Mouse (Mus musculus) MEL (cell line): ENCODE results near the gene Uqcr11. TPM values are rescaled to one million over a fixed set of nuclear protein-coding genes. Genes with fewer than 3 reads are reported as not detected.

Source experiments
- DNase-seq: peaks from one replicate; pipeline ENCODE4 v3.0.0; 2011; ENCODE audit warnings: low read depth, low spot score
- H3K27ac ChIP-seq: 2 replicates; pipeline ENCODE4 v1.5.1; 2012; ENCODE audit warnings: low read depth, mild to moderate bottlenecking, control low read depth, low read length, moderate library complexity; ENCODE audit not compliant: control insufficient read depth
- H3K27me3 ChIP-seq, 2 experiments: fragments of 150-350 bp in 1 of 2; sonication (generic) in 1 of 2; 2 replicates each; pipeline ENCODE4 v1.6.1; 2012; ENCODE audit warnings: low read length in 2 of 2, mild to moderate bottlenecking in 2 of 2, improper control_type of control experiment in 1 of 2, moderate library complexity in 1 of 2; ENCODE audit not compliant: insufficient read depth in 2 of 2, control insufficient read depth in 1 of 2
- H3K36me3 ChIP-seq, 2 experiments: 2 replicates each; pipeline ENCODE4 v1.6.1; 2012 to 2014; ENCODE audit warnings: low read length in 2 of 2, improper control_type of control experiment in 1 of 2, inconsistent platforms in 1 of 2, mild to moderate bottlenecking in 1 of 2; ENCODE audit not compliant: insufficient read depth in 2 of 2, control insufficient read depth in 1 of 2
- H3K4me1 ChIP-seq, 2 experiments: fragments of 150-350 bp in 1 of 2; sonication (generic) in 1 of 2; 2 replicates each; pipeline ENCODE4 v1.6.1; 2012; ENCODE audit warnings: low read length in 2 of 2, improper control_type of control experiment in 1 of 2, mild to moderate bottlenecking in 1 of 2; ENCODE audit not compliant: insufficient read depth in 2 of 2, control insufficient read depth in 1 of 2
- H3K4me3 ChIP-seq, 2 experiments: fragments of 150-350 bp in 1 of 2; sonication (generic) in 1 of 2; 2 replicates each; pipeline ENCODE4 v1.5.1; 2012; ENCODE audit warnings: low read depth in 2 of 2, low read length in 2 of 2, mild to moderate bottlenecking in 2 of 2, moderate library complexity in 2 of 2, control low read depth in 1 of 2, improper control_type of control experiment in 1 of 2; ENCODE audit not compliant: control insufficient read depth in 1 of 2, insufficient read depth in 1 of 2
- H3K79me2 ChIP-seq: 2 replicates; pipeline ENCODE4 v1.6.1; 2012; ENCODE audit warnings: mild to moderate bottlenecking, low read length, moderate library complexity; ENCODE audit not compliant: control insufficient read depth, poor library complexity, insufficient read depth
- H3K9ac ChIP-seq: 2 replicates; pipeline ENCODE4 v1.6.1; 2012; ENCODE audit warnings: low read depth, mild to moderate bottlenecking, control low read depth, low read length, moderate library complexity; ENCODE audit not compliant: control insufficient read depth, poor library complexity, severe bottlenecking
- H3K9me3 ChIP-seq: fragments of 150-350 bp; sonication (generic); replicated peaks from 2 replicates; pipeline ENCODE4 v1.6.1; 2012; ENCODE audit warnings: mild to moderate bottlenecking, low read length, improper control_type of control experiment, moderate library complexity; ENCODE audit not compliant: insufficient read depth
- BHLHE40 ChIP-seq: IDR thresholded peaks from 2 replicates; pipeline ENCODE4 v1.6.1; 2012; ENCODE audit warnings: low read depth, mild to moderate bottlenecking, inconsistent platforms, low read length, improper control_type of control experiment, borderline replicate concordance
- CHD2 ChIP-seq: IDR thresholded peaks from 2 replicates; pipeline ENCODE4 v1.6.1; 2011; ENCODE audit warnings: low read length, improper control_type of control experiment
- ELF1 ChIP-seq: IDR thresholded peaks from 2 replicates; pipeline ENCODE4 v1.6.1; 2014; ENCODE audit warnings: low read depth, mild to moderate bottlenecking, inconsistent platforms, low read length, improper control_type of control experiment, moderate library complexity
- EP300 ChIP-seq, 2 experiments: IDR thresholded peaks; 2 replicates each; pipeline ENCODE4 v1.6.1; 2011; ENCODE audit warnings: improper control_type of control experiment in 2 of 2, low read length in 2 of 2, low read depth in 1 of 2, mild to moderate bottlenecking in 1 of 2
- ETS1 ChIP-seq: IDR thresholded peaks from 2 replicates; pipeline ENCODE4 v1.6.1; 2012; ENCODE audit warnings: low read depth, mild to moderate bottlenecking, inconsistent platforms, low read length, improper control_type of control experiment, moderate library complexity
- HCFC1 ChIP-seq: IDR thresholded peaks from 2 replicates; pipeline ENCODE4 v1.6.1; 2012; ENCODE audit warnings: low read depth, mild to moderate bottlenecking, inconsistent platforms, low read length, improper control_type of control experiment, moderate library complexity
- JUND ChIP-seq: IDR thresholded peaks from 2 replicates; pipeline ENCODE4 v1.6.1; 2011; ENCODE audit warnings: low read depth, mild to moderate bottlenecking, improper control_type of control experiment, low read length
- MAFK ChIP-seq: IDR thresholded peaks from 2 replicates; pipeline ENCODE4 v1.6.1; 2011; ENCODE audit warnings: low read depth, mild to moderate bottlenecking, low read length, improper control_type of control experiment, borderline replicate concordance
- MAX ChIP-seq: IDR thresholded peaks from 2 replicates; pipeline ENCODE4 v1.6.1; 2011; ENCODE audit warnings: low read length, improper control_type of control experiment
- MAZ ChIP-seq: IDR thresholded peaks from 2 replicates; pipeline ENCODE4 v1.6.1; 2012; ENCODE audit warnings: low read depth, mild to moderate bottlenecking, inconsistent platforms, low read length, improper control_type of control experiment
- MXI1 ChIP-seq: IDR thresholded peaks from 2 replicates; pipeline ENCODE4 v1.6.1; 2011; ENCODE audit warnings: mild to moderate bottlenecking, low read depth, low read length, improper control_type of control experiment
- NELFE ChIP-seq: IDR thresholded peaks from 2 replicates; pipeline ENCODE4 v1.6.1; 2011; ENCODE audit warnings: low read depth, low read length, improper control_type of control experiment
- POLR2A ChIP-seq, 2 experiments: IDR thresholded peaks; 2 replicates each; pipeline ENCODE4 v1.6.1; 2011 to 2012; ENCODE audit warnings: low read length in 2 of 2, mild to moderate bottlenecking in 2 of 2, control low read depth in 1 of 2, improper control_type of control experiment in 1 of 2, low read depth in 1 of 2, moderate library complexity in 1 of 2; ENCODE audit not compliant: control insufficient read depth in 1 of 2, insufficient read depth in 1 of 2, poor library complexity in 1 of 2
- POLR2AphosphoS2 ChIP-seq: IDR thresholded peaks from 2 replicates; pipeline ENCODE4 v1.6.1; 2011; ENCODE audit warnings: low read length, improper control_type of control experiment
- RAD21 ChIP-seq: IDR thresholded peaks from 2 replicates; pipeline ENCODE4 v1.6.1; 2011; ENCODE audit warnings: mild to moderate bottlenecking, low read depth, low read length, improper control_type of control experiment
- SMC3 ChIP-seq: IDR thresholded peaks from 2 replicates; pipeline ENCODE4 v1.6.1; 2011; ENCODE audit warnings: low read depth, low read length, improper control_type of control experiment
- TBP ChIP-seq: IDR thresholded peaks from 2 replicates; pipeline ENCODE4 v1.8.0; 2011; ENCODE audit warnings: low read depth, low read length, improper control_type of control experiment
- TCF12 ChIP-seq: IDR thresholded peaks from 2 replicates; pipeline ENCODE4 v1.6.1; 2014; ENCODE audit warnings: low read depth, mild to moderate bottlenecking, inconsistent platforms, low read length, improper control_type of control experiment, moderate library complexity
- USF1 ChIP-seq: IDR thresholded peaks from 2 replicates; pipeline ENCODE4 v1.6.1; 2014; ENCODE audit warnings: low read depth, mild to moderate bottlenecking, inconsistent platforms, low read length, improper control_type of control experiment, moderate library complexity
- USF2 ChIP-seq, 2 experiments: IDR thresholded peaks; 2 replicates each; pipeline ENCODE4 v1.6.1; 2011 to 2012; ENCODE audit warnings: improper control_type of control experiment in 2 of 2, low read length in 2 of 2, borderline replicate concordance in 1 of 2, inconsistent platforms in 1 of 2, low read depth in 1 of 2, mild to moderate bottlenecking in 1 of 2; ENCODE audit not compliant: insufficient read depth in 1 of 2
- ZC3H11A ChIP-seq: IDR thresholded peaks from 2 replicates; pipeline ENCODE4 v1.6.1; 2012; ENCODE audit warnings: low read depth, mild to moderate bottlenecking, inconsistent platforms, low read length, improper control_type of control experiment
- ZKSCAN1 ChIP-seq: IDR thresholded peaks from 2 replicates; pipeline ENCODE4 v1.6.1; 2012; ENCODE audit warnings: low read depth, mild to moderate bottlenecking, inconsistent platforms, low read length, improper control_type of control experiment, moderate library complexity
- ZNF384 ChIP-seq: IDR thresholded peaks from 2 replicates; pipeline ENCODE4 v1.6.1; 2012; ENCODE audit warnings: low read depth, mild to moderate bottlenecking, inconsistent platforms, low read length, improper control_type of control experiment
- polyA plus RNA-seq, 2 experiments: library from polyadenylated mRNA; stranded (reverse) in 1 of 2; unstranded in 1 of 2; fragments of >175 nt in 1 of 2; fragments of >200 nt in 1 of 2; gene quantifications; 2 replicates each; pipeline versions ENCODE4 v1.2.1 to v1.2.4; 2012; ENCODE audit warnings: low replicate concordance in 2 of 2, low read depth in 1 of 2; ENCODE audit not compliant: insufficient read length in 2 of 2, insufficient read depth in 1 of 2, missing spikeins in 1 of 2
- total RNA-seq: library from RNA; depleted of rRNA; stranded (reverse); fragments of 300-350 nt; gene quantifications from 2 replicates; pipeline ENCODE4 v1.2.3, GENCODE M21; 2012

Gene Uqcr11
- total and polyA plus RNA-seq, 3 experiments = 481 to 935 TPM; not detected in 1

DNA sequence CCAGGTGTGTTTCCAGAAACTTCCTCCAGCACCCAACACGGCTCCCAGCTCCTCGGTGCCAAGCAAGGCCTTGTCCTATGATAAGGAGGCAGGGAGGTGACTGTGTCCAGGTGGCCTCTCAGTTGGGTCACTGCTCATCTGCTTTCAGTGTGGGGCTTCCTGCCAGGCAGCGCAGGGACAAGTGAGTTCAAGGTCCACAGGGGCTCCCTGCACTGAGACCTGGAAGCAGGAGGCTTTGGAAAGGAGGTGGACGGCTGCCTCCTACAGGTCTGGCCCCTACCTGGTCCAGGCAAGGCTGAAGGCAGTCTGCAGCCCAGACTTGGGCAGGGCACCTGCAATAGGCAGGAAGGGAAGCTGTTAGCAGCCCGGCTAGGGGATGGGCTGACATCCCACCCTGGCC, 13.9 kb downstream of the Uqcr11 start:
- Histone ChIP-seq H3K4me3 (no peak overlapping the region), H3K79me2 (peaks cover 17% of the 10 kb centered on the region), H3K4me1 (peaks cover 7 to 21% of the 10 kb centered on the region in 2 experiments), H3K9ac (no peak overlapping the region), H3K9me3 (no peaks in the 10 kb centered on the region), H3K36me3 (peaks cover 6 to 14% of the 10 kb centered on the region in 2 experiments), H3K27me3 (no peaks in the 10 kb centered on the region), H3K27ac (no peak overlapping the region)
- TF ChIP-seq ETS1 (no peak), NELFE (no peak), RAD21 (no peak), ELF1 (no peak), JUND (no peak), ZC3H11A (no peak), CHD2 (no peak), TBP (no peak), USF2 (IDR thresholded peaks at IDR 0.05; ENCODE audit: borderline replicate concordance in 1 of 2, insufficient read depth in 1 of 2, low read depth in 1 of 2, low read length in 2 of 2) (no peak), BHLHE40 (no peak), TCF12 (no peak), USF1 (no peak), MAZ (no peak), POLR2A (IDR thresholded peaks at IDR 0.05; ENCODE audit: control insufficient read depth in 1 of 2, insufficient read depth in 1 of 2, low read depth in 1 of 2, low read length in 2 of 2, poor library complexity in 1 of 2) (no peak)
- DNase-seq = no peak

DNA sequence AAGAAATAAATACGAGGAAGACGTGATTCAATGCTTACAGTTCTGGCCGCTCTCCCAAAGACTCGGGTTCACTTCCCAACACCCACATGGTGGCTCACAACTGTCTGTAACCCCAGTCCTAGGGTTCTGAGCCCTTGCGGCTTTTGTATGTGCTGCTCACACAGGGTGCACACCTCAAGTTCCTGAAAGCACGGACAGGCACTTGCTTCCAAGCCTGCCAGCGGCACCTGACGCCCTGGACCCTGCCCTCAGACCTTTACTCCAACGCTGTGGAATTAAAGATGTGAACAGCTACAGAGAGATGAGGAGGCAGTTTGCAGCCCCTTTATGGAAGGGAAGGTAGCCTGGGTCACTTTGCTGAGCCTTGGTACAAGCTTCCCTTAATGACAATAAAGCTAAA, 15.9 kb downstream of the Uqcr11 start:
- no peaks in the 10 kb centered on the region for H3K9me3 ChIP-seq

DNA sequence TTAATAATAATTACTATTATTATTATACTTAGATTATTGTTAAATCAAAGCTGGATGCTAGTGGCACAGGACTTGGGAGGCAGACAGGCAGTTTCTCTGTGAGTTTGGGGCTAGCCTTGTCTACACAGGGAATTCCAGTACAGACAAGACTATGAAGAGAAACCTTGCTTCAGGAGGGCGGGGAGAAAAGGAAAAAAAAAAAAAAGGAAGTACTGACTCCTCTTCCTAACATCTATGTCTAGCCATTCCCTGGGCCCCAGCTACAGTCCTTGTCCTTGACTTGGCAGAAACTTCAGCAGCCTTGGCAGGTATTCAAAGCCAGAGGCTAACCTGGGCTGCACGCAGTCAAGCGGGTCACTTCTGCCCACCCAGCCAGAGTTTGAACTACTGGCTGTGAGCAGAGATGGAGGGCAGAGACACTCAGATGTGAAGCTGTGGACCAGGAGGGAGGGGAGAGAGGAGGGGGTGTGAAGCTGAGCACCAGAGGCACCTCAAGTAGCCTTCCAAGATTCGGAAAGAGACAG, 17.4 kb downstream of the Uqcr11 start:
- peak; percentile 51 for DNase-seq
- Histone ChIP-seq H3K9me3 (no peaks in the 10 kb centered on the region), H3K4me1 (peaks cover 9 to 39% of the 10 kb centered on the region in 2 experiments), H3K27ac (no peak overlapping the region), H3K4me3 (0 out of 4 replicates have a peak overlapping the region, but pooled peaks of 1 of the 2 experiments have one; percentile 24), H3K36me3 (peaks cover 0 to 22% of the 10 kb centered on the region in 2 experiments; a peak in 3 of 4 replicates), H3K79me2 (peaks cover 16% of the 10 kb centered on the region), H3K9ac (no peak overlapping the region), H3K27me3 (no peaks in the 10 kb centered on the region)
- no peak for TF ChIP-seq ZKSCAN1
- no peak for TF ChIP-seq POLR2AphosphoS2
- 0 out of 2 replicates have a peak, but pooled peaks have one; percentile 12 for TF ChIP-seq HCFC1
- TF ChIP-seq USF2 (IDR thresholded peaks at IDR 0.05; ENCODE audit: borderline replicate concordance in 1 of 2, insufficient read depth in 1 of 2, low read depth in 1 of 2, low read length in 2 of 2) = no peak
- TF ChIP-seq EP300 (IDR thresholded peaks at IDR 0.05; ENCODE audit: low read depth in 1 of 2, low read length in 2 of 2) = no peak
- peak; percentile 91 for TF ChIP-seq ZNF384
- TF ChIP-seq MAX = no peak
- no peak for TF ChIP-seq MXI1
- TF ChIP-seq SMC3 = no peak
- TF ChIP-seq ZC3H11A = no peak

More for the DNA sequence above, 15.9 kb downstream of the Uqcr11 start:
- no peak for DNase-seq
- H3K4me1 ChIP-seq = peaks cover 9 to 24% of the 10 kb centered on the region in 2 experiments
- no peaks in the 10 kb centered on the region for H3K27me3 ChIP-seq
- H3K79me2 ChIP-seq = peaks cover 15% of the 10 kb centered on the region
- no peak overlapping the region for H3K4me3 ChIP-seq
- TF ChIP-seq POLR2AphosphoS2 (peak; percentile 67), MAFK (no peak)
- H3K27ac ChIP-seq = no peak overlapping the region
- peaks cover 3 to 10% of the 10 kb centered on the region in 2 experiments for H3K36me3 ChIP-seq
- no peak overlapping the region for H3K9ac ChIP-seq
